Mouse (Mus musculus): ENCODE measurements at regions not wholly inside any gene's neighbourhood (a gene's known extent, or its start where the extent isn't known, plus 50 kb on each side); places are given as distances from the start of the nearest gene placed in this dataset.

DNA sequence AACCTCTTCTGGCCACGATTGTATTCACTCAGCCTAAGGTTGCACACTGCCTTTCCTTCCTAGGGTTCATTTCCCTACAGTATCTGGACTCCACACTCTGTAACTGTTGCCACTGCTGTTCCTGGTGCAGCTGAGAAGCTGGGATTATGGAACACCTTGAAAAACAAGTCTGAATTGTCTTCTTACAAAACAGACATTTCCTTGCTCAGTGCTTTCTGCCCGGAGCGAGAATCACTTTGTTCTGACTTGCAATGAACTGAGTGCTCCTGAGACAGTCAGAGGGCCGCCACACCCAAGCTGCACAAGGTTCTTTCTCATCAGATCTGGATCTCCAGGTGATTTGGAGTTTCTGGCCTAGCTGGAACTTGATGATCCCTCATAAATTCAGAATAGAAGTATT lies 183.0 kb upstream of the Dio2 start:
- 91% methylated on average over 4 of the region's 4 CpGs for WGBS
- H3K9me3 ChIP-seq (ENCODE audit: low read length): no peaks in the 10 kb centered on the region
- H3K4me3 ChIP-seq (ENCODE audit: low read length): no peak overlapping the region
- no peaks in the 10 kb centered on the region for H3K27me3 ChIP-seq (ENCODE audit: insufficient read depth, low read length)
- no peak for DNase-seq (ENCODE audit: low spot score)
- no peak overlapping the region for H3K9ac ChIP-seq (replicated peaks; ENCODE audit: low read length)
- no peak for ATAC-seq
- no peaks in the 10 kb centered on the region for H3K4me1 ChIP-seq (ENCODE audit: insufficient read depth, low read length)
- no peak overlapping the region for H3K4me2 ChIP-seq (ENCODE audit: low read depth, low read length)
- TF ChIP-seq CTCF (IDR thresholded peaks at IDR 0.05; ENCODE audit: low read depth): no peak
- H3K27ac ChIP-seq: no peak overlapping the region
- H3K36me3 ChIP-seq (ENCODE audit: insufficient read depth, low read length): no peaks in the 10 kb centered on the region

DNA sequence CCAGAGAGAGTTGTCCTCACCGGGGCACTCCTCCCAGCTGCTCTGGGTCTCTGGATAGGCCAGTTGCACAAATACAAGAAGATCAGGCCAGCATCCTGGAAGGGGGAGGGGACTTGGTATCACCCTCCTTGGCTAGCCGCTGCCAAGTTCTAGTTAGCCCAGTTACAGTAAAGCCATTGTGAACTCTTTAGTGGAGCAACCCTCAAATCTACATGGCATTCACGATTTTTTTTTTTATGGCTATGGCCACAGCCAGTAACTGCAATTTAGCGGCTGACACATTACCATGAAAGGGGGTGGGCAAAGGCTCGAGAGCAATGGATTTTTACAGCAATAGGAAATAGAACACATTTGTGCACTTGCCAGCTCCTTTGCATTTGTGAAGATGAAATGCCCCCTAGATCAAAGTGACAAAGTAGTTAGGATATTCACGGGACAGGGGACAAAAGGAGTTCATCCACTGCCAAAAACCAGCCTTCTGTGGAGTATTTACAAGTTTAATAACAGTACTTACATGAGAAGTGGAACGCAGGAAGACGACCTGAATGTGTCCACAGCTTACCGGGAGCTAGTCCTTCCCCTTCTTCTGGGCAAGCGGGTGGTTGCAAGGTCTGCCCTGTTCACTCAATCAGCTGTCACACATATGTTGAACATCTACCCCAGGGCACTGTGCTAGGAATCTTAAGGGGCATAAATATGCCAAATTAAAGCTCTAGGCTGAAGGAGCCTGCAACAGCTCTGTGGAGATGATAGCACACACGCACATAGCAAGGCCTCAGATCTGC lies 177.9 kb upstream of the Dio2 start:
- Histone ChIP-seq H3K4me1 (ENCODE audit: insufficient read depth, low read length) (no peaks in the 10 kb centered on the region), H3K36me3 (ENCODE audit: insufficient read depth, low read length) (no peaks in the 10 kb centered on the region), H3K4me3 (ENCODE audit: low read length) (no peak overlapping the region), H3K27ac (peak overlapping the region; percentile 55), H3K27me3 (ENCODE audit: insufficient read depth, low read length) (no peaks in the 10 kb centered on the region), H3K9ac (replicated peaks; ENCODE audit: low read length) (no peak overlapping the region), H3K4me2 (ENCODE audit: low read depth, low read length) (no peak overlapping the region), H3K9me3 (ENCODE audit: low read length) (no peaks in the 10 kb centered on the region)
- DNase-seq (ENCODE audit: low spot score) (peak; percentile 84), ATAC-seq (peak; percentile 95)
- 42% methylated on average over 11 of the region's 11 CpGs for WGBS
- TF ChIP-seq CTCF (IDR thresholded peaks at IDR 0.05; ENCODE audit: low read depth): no peak

DNA sequence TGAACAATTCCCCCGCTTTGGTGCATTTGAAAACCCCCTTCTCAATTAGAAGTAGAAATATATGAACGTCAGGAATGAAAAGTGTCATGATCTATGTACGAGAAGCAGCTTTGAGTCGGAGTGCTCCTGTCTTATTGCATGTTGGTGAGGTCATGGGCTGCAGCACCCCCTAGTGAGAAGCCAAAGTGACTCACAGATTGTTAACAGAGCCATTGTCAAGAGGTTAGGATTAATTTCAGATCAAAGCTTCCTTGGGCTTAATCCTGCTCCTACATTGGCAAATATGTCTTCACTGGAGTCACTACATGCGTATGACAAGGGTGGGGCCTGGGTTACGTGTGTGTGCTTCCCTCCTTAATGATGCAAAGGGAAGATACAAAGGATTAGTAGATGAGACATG lies 165.8 kb upstream of the Dio2 start:
- Histone ChIP-seq H3K9me3 (ENCODE audit: low read length) (no peaks in the 10 kb centered on the region), H3K27me3 (ENCODE audit: insufficient read depth, low read length) (no peaks in the 10 kb centered on the region), H3K36me3 (ENCODE audit: insufficient read depth, low read length) (no peaks in the 10 kb centered on the region), H3K9ac (replicated peaks; ENCODE audit: low read length) (no peak overlapping the region), H3K4me3 (ENCODE audit: low read length) (no peak overlapping the region), H3K4me1 (ENCODE audit: insufficient read depth, low read length) (no peaks in the 10 kb centered on the region), H3K4me2 (ENCODE audit: low read depth, low read length) (no peak overlapping the region), H3K27ac (no peak overlapping the region)
- ATAC-seq: no peak
- peak; percentile 27 for DNase-seq (ENCODE audit: low spot score)
- 84% methylated on average over 6 of the region's 6 CpGs for WGBS
- TF ChIP-seq CTCF (IDR thresholded peaks at IDR 0.05; ENCODE audit: low read depth): peak; percentile 48

GRCm38 (mm10) chr12:90893655-90894370 lies 155.6 kb upstream of the Dio2 start:
- H3K36me3 ChIP-seq (ENCODE audit: insufficient read depth, low read length): no peaks in the 10 kb centered on the region
- H3K4me3 ChIP-seq (ENCODE audit: low read length): no peak overlapping the region
- peak; percentile 43; the same call in 1 of the 2 replicates for ATAC-seq
- no peaks in the 10 kb centered on the region for H3K27me3 ChIP-seq (ENCODE audit: insufficient read depth, low read length)
- no peak overlapping the region for H3K4me2 ChIP-seq (ENCODE audit: low read depth, low read length)
- TF ChIP-seq CTCF (IDR thresholded peaks at IDR 0.05; ENCODE audit: low read depth): no peak
- H3K4me1 ChIP-seq (ENCODE audit: insufficient read depth, low read length): no peaks in the 10 kb centered on the region
- no peak overlapping the region for H3K27ac ChIP-seq
- 76% methylated on average over 9 of the region's 9 CpGs for WGBS
- no peak overlapping the region for H3K9ac ChIP-seq (replicated peaks; ENCODE audit: low read length)
- DNase-seq (ENCODE audit: low spot score): peak; percentile 8
- H3K9me3 ChIP-seq (ENCODE audit: low read length): no peaks in the 10 kb centered on the region

- Histone ChIP-seq H3K4me2 (ENCODE audit: low read depth, low read length) (no peak overlapping the region), H3K9me3 (ENCODE audit: low read length) (no peaks in the 10 kb centered on the region), H3K4me3 (ENCODE audit: low read length) (no peak overlapping the region), H3K4me1 (ENCODE audit: insufficient read depth, low read length) (no peaks in the 10 kb centered on the region), H3K27me3 (ENCODE audit: insufficient read depth, low read length) (no peaks in the 10 kb centered on the region), H3K9ac (replicated peaks; ENCODE audit: low read length) (no peak overlapping the region), H3K36me3 (ENCODE audit: insufficient read depth, low read length) (no peaks in the 10 kb centered on the region), H3K27ac (no peak overlapping the region)
- TF ChIP-seq CTCF (IDR thresholded peaks at IDR 0.05; ENCODE audit: low read depth): no peak
- DNase-seq (ENCODE audit: low spot score) (no peak), ATAC-seq (no peak)
- 78% methylated on average over 5 of the region's 5 CpGs for WGBS
Observed at GRCm38 (mm10) chr12:90876230-90877005, 138.2 kb upstream of the Dio2 start.

- Histone ChIP-seq H3K9me3 (ENCODE audit: low read length) (no peaks in the 10 kb centered on the region), H3K36me3 (ENCODE audit: insufficient read depth, low read length) (no peaks in the 10 kb centered on the region), H3K4me1 (ENCODE audit: insufficient read depth, low read length) (no peaks in the 10 kb centered on the region), H3K4me3 (ENCODE audit: low read length) (no peak overlapping the region), H3K9ac (replicated peaks; ENCODE audit: low read length) (no peak overlapping the region), H3K4me2 (ENCODE audit: low read depth, low read length) (no peak overlapping the region), H3K27me3 (ENCODE audit: insufficient read depth, low read length) (no peaks in the 10 kb centered on the region), H3K27ac (no peak overlapping the region)
- 89% methylated on average over 3 of the region's 3 CpGs for WGBS
- DNase-seq (ENCODE audit: low spot score) (no peak), ATAC-seq (no peak)
- TF ChIP-seq CTCF (IDR thresholded peaks at IDR 0.05; ENCODE audit: low read depth): no peak
Observed at GRCm38 (mm10) chr12:90874840-90875239, 136.6 kb upstream of the Dio2 start.
